Comparison of ENCODE assay signal across 25 mouse cellular contexts in genomic region chr5:92508853-92509252, GRCm38 (mm10). TPM values are rescaled to one million over a fixed set of nuclear protein-coding genes. Genes with fewer than 3 reads are reported as not detected.
DNase-seq lines count a peak whose midpoint lies in the region; ATAC-seq and TF ChIP-seq lines count a peak whose summit lies in the region.
"Had no signal": no experiment of that assay in that cellular context is flagged by ENCODE, and none has a peak within 500 bp of the region (broad histone marks: within the 10 kb centered on the region; RNA-seq: fewer than 3 reads in every experiment).

No protein-coding gene starts in this region.

- no peak for TF ChIP-seq EP300 in CH12.LX (IDR thresholded peaks at IDR 0.05; ENCODE audit: low read length)

- peaks cover 9 to 31% of the 10 kb centered on the region in 2 experiments for H3K4me1 ChIP-seq in CH12.LX (ENCODE audit: control insufficient read depth in 1 of 2, insufficient read depth in 2 of 2)
- H3K4me1 ChIP-seq in hindbrain, embryonic 13.5 days (replicated peaks) = peaks cover 14% of the 10 kb centered on the region

- peaks cover 6% of the 10 kb centered on the region for H3K9me3 ChIP-seq in CH12.LX (replicated peaks; ENCODE audit: low read length)
- H3K9me3 ChIP-seq in hindbrain, embryonic 13.5 days = no peaks in the 10 kb centered on the region
- H3K9me3 ChIP-seq: embryonic facial prominence, embryonic 12.5 days; forebrain, embryonic 13.5 days; heart, embryonic 15.5 days; liver, embryonic 12.5 days; lung, embryonic 15.5 days; stomach, embryonic 15.5 days had no signal

- no peak for TF ChIP-seq CTCF in CH12.LX (conservative IDR thresholded peaks at IDR 0.05 in 1 of 2, IDR thresholded peaks at IDR 0.05 in 1 of 2; ENCODE audit: low read depth in 2 of 2, low read length in 2 of 2)

- no peak overlapping the region for H3K4me2 ChIP-seq in CH12.LX (ENCODE audit: insufficient read depth, low read depth, poor library complexity, severe bottlenecking)
- H3K4me2 ChIP-seq in hindbrain, embryonic 13.5 days = no peak overlapping the region
- H3K4me2 ChIP-seq: embryonic facial prominence, embryonic 12.5 days; forebrain, embryonic 13.5 days; heart, embryonic 15.5 days; liver, embryonic 12.5 days; lung, embryonic 15.5 days; stomach, embryonic 15.5 days had no signal

- peak; percentile 53 for ATAC-seq in granulocyte monocyte progenitor cell, adult 5-6 weeks (replicated peaks; ENCODE audit: poor library complexity, severe bottlenecking)
- ATAC-seq in monocyte, adult 5-6 weeks (replicated peaks; ENCODE audit: insufficient number of reproducible peaks, low FRiP score, low TSS enrichment, poor library complexity, severe bottlenecking) = peak; percentile 49
- ATAC-seq in hindbrain, embryonic 13.5 days (ENCODE audit: low FRiP score) = no peak
- ATAC-seq in CD4-positive, CD25-positive, alpha-beta regulatory T cell, adult 4 months = no peak
- ATAC-seq: forebrain, embryonic 13.5 days; liver, embryonic 12.5 days; midbrain, embryonic 16.5 days had no signal

- dilution Hi-C loops in CH12.LX (cut with MboI; ENCODE audit: extremely low pct_ligation_motif_present, extremely low pct_unique_long_range_greater_than_20kb, low sequenced_read_pairs) = no loop called here

- no peaks in the 10 kb centered on the region for H3K36me3 ChIP-seq in CH12.LX (replicated peaks in 1 of 2; ENCODE audit: control insufficient read depth in 1 of 2, insufficient read depth in 1 of 2, low read length in 1 of 2)
- no peaks in the 10 kb centered on the region for H3K36me3 ChIP-seq in hindbrain, embryonic 13.5 days
- H3K36me3 ChIP-seq: embryonic facial prominence, embryonic 12.5 days; heart, embryonic 15.5 days; liver, embryonic 12.5 days; lung, embryonic 15.5 days; stomach, embryonic 15.5 days had no signal

- TF ChIP-seq POLR2A in CH12.LX (IDR thresholded peaks at IDR 0.05; ENCODE audit: low read depth, low read length) = no peak

- no peaks in the 10 kb centered on the region for H3K27me3 ChIP-seq in CH12.LX (replicated peaks)
- H3K27me3 ChIP-seq in hindbrain, embryonic 13.5 days = no peaks in the 10 kb centered on the region
- H3K27me3 ChIP-seq: embryonic facial prominence, embryonic 12.5 days; forebrain, embryonic 13.5 days; heart, embryonic 15.5 days; liver, embryonic 12.5 days; lung, embryonic 15.5 days; stomach, embryonic 15.5 days had no signal

- no peak overlapping the region for H3K27ac ChIP-seq in CH12.LX (ENCODE audit: insufficient read depth, low read depth)
- no peak overlapping the region for H3K27ac ChIP-seq in hindbrain, embryonic 13.5 days
- H3K27ac ChIP-seq: embryonic facial prominence, embryonic 12.5 days; forebrain, embryonic 13.5 days; heart, embryonic 15.5 days; liver, embryonic 12.5 days; lung, embryonic 15.5 days; stomach, embryonic 15.5 days had no signal

- H3K4me3 ChIP-seq in CH12.LX (replicated peaks in 1 of 3; ENCODE audit: low read depth in 2 of 3, low read length in 2 of 3, poor library complexity in 1 of 3) = no peak overlapping the region
- H3K4me3 ChIP-seq in hindbrain, embryonic 13.5 days = no peak overlapping the region
- H3K4me3 ChIP-seq: embryonic facial prominence, embryonic 12.5 days; erythroblast, embryonic 14.5 days; forebrain, embryonic 13.5 days; heart, embryonic 15.5 days; liver, embryonic 12.5 days; lung, embryonic 15.5 days; stomach, embryonic 15.5 days had no signal

- H3K79me2 ChIP-seq in CH12.LX (replicated peaks; ENCODE audit: control insufficient read depth, extremely low read depth, insufficient read depth, poor library complexity, severe bottlenecking) = no peaks in the 10 kb centered on the region

- no peak overlapping the region for H3K9ac ChIP-seq in CH12.LX (ENCODE audit: insufficient read depth, low read depth)
- H3K9ac ChIP-seq in hindbrain, embryonic 13.5 days = no peak overlapping the region
- H3K9ac ChIP-seq: embryonic facial prominence, embryonic 12.5 days; forebrain, embryonic 13.5 days; heart, embryonic 15.5 days; liver, embryonic 12.5 days; lung, embryonic 15.5 days; stomach, embryonic 15.5 days had no signal

- DNase-seq in A20 (ENCODE audit: low read depth, low spot score) (peak; percentile 88), CH12.LX (ENCODE audit: extremely low read depth) (peak; percentile 31)
- DNase-seq in left cerebral cortex, adult 9 months (ENCODE audit: low spot score in 2 of 2) = no peak
- DNase-seq: adrenal gland, adult 2 months; cerebellum, adult 9-11 months; gastrocnemius, postnatal 25 days; kidney, adult 18-20 months; kidney, postnatal 14 days; right cerebral cortex, adult 18-20 months; thymus, adult 18-20 months had no signal

- WGBS in hindbrain, embryonic 13.5 days = 96% methylated on average over 5 of the region's 5 CpGs

- in situ Hi-C loops in CH12.LX (cut with MboI; ENCODE audit: low pct_ligation_motif_present, low pct_unique_long_range_greater_than_20kb, low sequenced_read_pairs) = loop anchor here (5.0 to 10.0 kb wide), 2 partner anchors 47 to 64 kb away; no protein-coding TSS in a partner anchor

- no peak for TF ChIP-seq RAD21 in CH12.LX (IDR thresholded peaks at IDR 0.05; ENCODE audit: low read depth, low read length)

TF ChIP-seq in CH12.LX, 34 proteins besides CTCF, POLR2A, EP300 and RAD21:
- TF ChIP-seq MAFK (IDR thresholded peaks at IDR 0.05; ENCODE audit: insufficient replicate concordance, low read length) (no peak), TBP (conservative IDR thresholded peaks at IDR 0.05; ENCODE audit: low read depth, low read length) (no peak), MAX (IDR thresholded peaks at IDR 0.05; ENCODE audit: low read length) (no peak), SMC3 (IDR thresholded peaks at IDR 0.05; ENCODE audit: low read depth, low read length) (no peak), PAX5 (IDR thresholded peaks at IDR 0.05; ENCODE audit: low read length) (no peak), SIN3A (IDR thresholded peaks at IDR 0.05; ENCODE audit: low read length) (0 out of 2 replicates have a peak, but pooled peaks have one; percentile 44), NELFE (IDR thresholded peaks at IDR 0.05; ENCODE audit: low read depth, low read length) (no peak), MXI1 (IDR thresholded peaks at IDR 0.05; ENCODE audit: low read depth, low read length) (no peak), RCOR1 (conservative IDR thresholded peaks at IDR 0.05; ENCODE audit: low read depth, low read length) (no peak), MYC (IDR thresholded peaks at IDR 0.05; ENCODE audit: low read depth, low read length) (no peak), CHD2 (IDR thresholded peaks at IDR 0.05; ENCODE audit: low read length) (no peak), ZNF384 (IDR thresholded peaks at IDR 0.05; ENCODE audit: low read depth, low read length) (peak; percentile 96), MEF2A (IDR thresholded peaks at IDR 0.05; ENCODE audit: borderline replicate concordance, low read depth, low read length) (no peak), JUN (IDR thresholded peaks at IDR 0.05; ENCODE audit: insufficient read depth, low read depth, low read length) (no peak)

RNA-seq across cellular contexts. Expression of gene Scarb2, which starts 2.2 kb away (rescaled TPM):
- total RNA-seq in CH12.LX (2012; rRNA removed) = 6.0 and 9.2 TPM in 2 replicates
- 9.5 and 11.2 TPM in 2 replicates for total RNA-seq in CH12.LX (2014; rRNA removed)
- 6.5 and 7.2 TPM in 2 replicates for polyA plus RNA-seq in CH12.LX (2012; ENCODE audit: insufficient read length, low read depth)
- total RNA-seq in granulocyte monocyte progenitor cell, adult 5-6 weeks (2014; fragmentation: Nextera tagmentation) = 17.2 and 20.9 TPM in 2 replicates
- total RNA-seq in granulocyte monocyte progenitor cell, adult 5-6 weeks (2017) = 41.2 and 43.1 TPM in 2 replicates
- total RNA-seq in monocyte, adult 5-6 weeks (2017) = 75.7 to 83.7 TPM (median 80.4 TPM) in 3 replicates
- polyA plus RNA-seq in hindbrain, embryonic 13.5 days (2015; fragmentation: Nextera tagmentation; extraction: Ambion mirVana) = 20.5 and 20.7 TPM in 2 replicates
- polyA plus RNA-seq in CD4-positive, CD25-positive, alpha-beta regulatory T cell, adult 4 months (2017; shearing (Covaris generic)) = 10 to 100 TPM in 1 of 2 experiments, 1 to 10 TPM in 1; 9.1 to 13.0 TPM

RNA-seq across cellular contexts. Expression of gene Fam47e, which starts 46.0 kb away (rescaled TPM):
- not detected in 2 replicates for total RNA-seq in CH12.LX (2012; rRNA removed)
- not detected in 2 replicates for total RNA-seq in CH12.LX (2014; rRNA removed)
- polyA plus RNA-seq in CH12.LX (2012; ENCODE audit: insufficient read length, low read depth) = not detected in 2 replicates
- not detected in 2 replicates for total RNA-seq in granulocyte monocyte progenitor cell, adult 5-6 weeks (2014; fragmentation: Nextera tagmentation)
- not detected in 2 replicates for total RNA-seq in granulocyte monocyte progenitor cell, adult 5-6 weeks (2017)
- not detected in 3 replicates for total RNA-seq in monocyte, adult 5-6 weeks (2017)
- 0.28 and 1.1 TPM in 2 replicates for polyA plus RNA-seq in hindbrain, embryonic 13.5 days (2015; fragmentation: Nextera tagmentation; extraction: Ambion mirVana)
- polyA plus RNA-seq in CD4-positive, CD25-positive, alpha-beta regulatory T cell, adult 4 months (2017; shearing (Covaris generic)) = not detected
- total RNA-seq: adrenal gland, adult 2 months; gastrocnemius, postnatal 25 days; heart, adult 8-10 months had no signal
- polyA plus RNA-seq: adrenal gland, adult 2 months; embryonic facial prominence, embryonic 12.5 days; erythroblast, embryonic 14.5 days; forebrain, embryonic 13.5 days; hindbrain, embryonic 11.5 days; limb, embryonic 11.5 days had no signal

Comparison
In these comparisons a context has a peak if more than half of its experiments do, and no peak if none do; other contexts are left out.
1. DNase-seq: peak in A20 (single experiment) and CH12.LX (single experiment); none in left cerebral cortex, adult 9 months (0 of 2).
2. ATAC-seq: peak in granulocyte monocyte progenitor cell, adult 5-6 weeks (single experiment) and monocyte, adult 5-6 weeks (single experiment); none in hindbrain, embryonic 13.5 days (single experiment) and CD4-positive, CD25-positive, alpha-beta regulatory T cell, adult 4 months (single experiment).